Mouse (Mus musculus): ENCODE data around the gene Tbc1d1. TPM values are rescaled to one million over a fixed set of nuclear protein-coding genes. Genes with fewer than 3 reads are reported as not detected.
"Not testable (repeated sequence)": the region's sequence is repeated elsewhere in the genome, so short reads cannot be mapped to it uniquely, and the experiment has no call there.

Gene Tbc1d1
- total RNA-seq, 2 experiments from 2014 or later, result 35.5 to 36.8 TPM

- no peak for DNase-seq
These were observed 159.0 kb downstream of the Tbc1d1 start for GRCm38 (mm10) chr5:64315088-64315487.

GRCm38 (mm10) chr5:64323286-64323685 is 167.2 kb downstream of the Tbc1d1 start:
- no peak for DNase-seq

DNA sequence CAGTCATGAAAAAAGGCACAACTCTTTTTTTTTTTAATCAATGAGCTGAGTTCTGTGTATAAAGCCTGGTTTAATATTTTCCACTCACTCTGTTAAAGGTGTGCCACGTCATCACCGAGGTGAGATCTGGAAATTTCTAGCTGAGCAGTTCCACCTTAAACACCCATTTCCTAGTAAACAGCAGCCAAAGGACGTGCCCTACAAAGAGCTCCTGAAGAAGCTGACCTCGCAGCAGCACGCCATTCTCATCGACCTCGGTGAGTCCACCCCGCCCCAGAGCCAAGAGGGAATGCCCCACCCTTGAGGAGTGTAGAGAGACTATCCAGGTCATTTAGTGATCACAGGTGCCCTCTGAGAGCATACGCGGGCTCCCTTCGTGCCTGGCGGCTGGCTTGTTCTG is 168.2 kb downstream of the Tbc1d1 start:
- no peak for DNase-seq

GRCm38 (mm10) chr5:64324920-64325319 is 168.8 kb downstream of the Tbc1d1 start:
- DNase-seq, result no peak

DNA sequence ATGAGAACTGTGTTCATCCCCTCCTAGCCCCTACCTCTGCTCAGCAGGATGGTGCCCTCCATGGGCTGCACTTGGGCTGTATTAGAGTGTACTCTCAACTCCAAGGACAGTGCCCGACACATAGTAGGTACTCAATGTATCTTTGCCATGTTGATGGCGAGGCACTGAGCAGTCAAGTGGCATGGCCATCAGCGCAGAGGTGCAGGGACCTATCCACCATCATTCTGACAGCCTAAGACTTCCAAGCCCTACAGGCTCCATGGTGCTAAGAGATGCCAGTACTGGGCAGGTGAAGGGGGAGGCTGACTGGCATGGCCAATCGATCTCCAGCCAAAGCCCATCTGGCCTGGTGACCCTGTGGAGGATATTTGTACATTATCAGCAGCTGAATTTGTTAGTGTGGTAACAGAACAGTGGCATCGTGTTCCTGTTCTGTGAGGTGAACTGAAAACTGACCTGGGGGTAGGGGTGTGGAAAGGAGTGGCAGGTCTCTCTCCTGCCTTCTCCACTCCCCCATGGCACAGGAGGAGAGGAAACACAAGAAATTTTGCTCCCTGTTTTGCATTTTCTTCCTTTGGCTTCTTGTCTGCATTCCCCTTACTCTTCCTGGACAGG is 169.7 kb downstream of the Tbc1d1 start:
- no peak for DNase-seq

GRCm38 (mm10) chr5:64326427-64327181 is 170.5 kb downstream of the Tbc1d1 start:
- DNase-seq, result peak; percentile 70

GRCm38 (mm10) chr5:64327212-64327902 is 171.3 kb downstream of the Tbc1d1 start:
- DNase-seq, result no peak

- DNase-seq, result peak; percentile 77
These were observed 180.8 kb downstream of the Tbc1d1 start for GRCm38 (mm10) chr5:64336767-64337408.

GRCm38 (mm10) chr5:64338795-64339194 is 182.7 kb downstream of the Tbc1d1 start:
- DNase-seq, result not testable (repeated sequence)

GRCm38 (mm10) chr5:64340366-64340765 is 184.3 kb downstream of the Tbc1d1 start:
- DNase-seq, result no peak

- DNase-seq, result no peak
These were observed 185.6 kb downstream of the Tbc1d1 start for GRCm38 (mm10) chr5:64341671-64342070.

DNA sequence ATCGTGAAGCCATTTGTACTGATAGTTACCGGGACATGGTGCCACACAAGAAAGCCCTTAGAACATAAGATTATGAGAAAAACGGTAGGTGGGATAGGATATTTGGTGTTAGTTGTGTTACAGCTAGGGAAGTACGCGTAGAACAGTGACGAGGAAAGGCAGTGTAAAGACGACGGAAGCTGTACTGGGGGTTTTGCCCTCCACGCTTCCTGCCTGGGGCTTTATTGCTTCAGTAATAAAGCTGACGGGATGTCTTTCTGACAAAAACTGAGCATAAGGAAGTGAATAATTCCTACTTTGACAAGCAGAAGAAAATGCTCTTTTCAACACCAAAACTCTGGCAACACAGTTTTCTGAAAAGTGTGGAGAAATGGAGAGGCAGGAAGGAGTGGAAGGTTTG is 186.0 kb downstream of the Tbc1d1 start:
- no peak for DNase-seq

GRCm38 (mm10) chr5:64343972-64344700 is 188.0 kb downstream of the Tbc1d1 start:
- no peak for DNase-seq

DNA sequence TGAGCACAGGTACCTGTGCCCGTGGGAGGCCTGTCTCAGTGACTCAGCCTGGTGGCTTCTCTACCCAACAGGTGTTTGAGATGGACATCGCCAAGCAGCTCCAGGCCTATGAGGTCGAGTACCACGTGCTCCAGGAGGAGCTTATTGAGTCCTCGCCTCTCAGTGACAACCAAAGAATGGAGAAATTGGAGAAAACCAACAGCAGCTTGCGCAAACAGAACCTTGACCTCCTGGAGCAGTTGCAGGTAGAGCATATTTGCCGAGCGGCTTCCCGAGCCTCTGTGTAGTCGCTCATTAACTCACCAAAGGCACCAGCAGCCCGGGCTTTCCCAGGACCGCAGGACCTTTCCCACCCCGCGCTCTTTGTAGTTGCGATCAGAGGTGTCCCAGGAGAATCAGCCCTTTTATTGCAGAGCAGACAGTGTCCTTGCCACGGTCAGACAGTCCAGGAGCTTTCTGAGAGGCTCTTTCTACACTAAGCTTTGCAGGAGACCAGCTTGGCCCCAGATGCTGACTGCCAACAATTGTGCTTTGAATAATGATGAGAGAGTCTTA is 189.2 kb downstream of the Tbc1d1 start:
- DNase-seq, result no peak

DNA sequence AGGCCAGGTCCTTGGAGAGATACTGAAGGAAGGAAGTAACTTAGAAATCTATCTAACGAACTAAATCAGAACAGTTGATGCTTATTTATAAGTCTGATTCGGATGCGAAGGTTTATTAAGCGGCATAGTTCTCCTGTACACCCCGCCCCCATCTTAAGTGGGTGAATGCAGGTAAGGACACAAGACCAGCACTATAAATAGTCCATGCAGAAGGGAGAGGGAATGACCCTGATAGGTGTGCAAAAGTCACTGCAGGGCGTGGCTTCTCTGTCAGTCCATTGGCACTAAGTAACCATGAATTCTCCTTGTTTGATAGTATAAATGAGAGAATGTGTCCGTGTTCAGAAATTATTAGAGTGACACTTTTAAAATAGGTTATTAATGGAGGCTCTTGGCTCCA is 189.7 kb downstream of the Tbc1d1 start:
- no peak for DNase-seq

GRCm38 (mm10) chr5:64346343-64346885 is 190.3 kb downstream of the Tbc1d1 start:
- DNase-seq, result no peak

DNA sequence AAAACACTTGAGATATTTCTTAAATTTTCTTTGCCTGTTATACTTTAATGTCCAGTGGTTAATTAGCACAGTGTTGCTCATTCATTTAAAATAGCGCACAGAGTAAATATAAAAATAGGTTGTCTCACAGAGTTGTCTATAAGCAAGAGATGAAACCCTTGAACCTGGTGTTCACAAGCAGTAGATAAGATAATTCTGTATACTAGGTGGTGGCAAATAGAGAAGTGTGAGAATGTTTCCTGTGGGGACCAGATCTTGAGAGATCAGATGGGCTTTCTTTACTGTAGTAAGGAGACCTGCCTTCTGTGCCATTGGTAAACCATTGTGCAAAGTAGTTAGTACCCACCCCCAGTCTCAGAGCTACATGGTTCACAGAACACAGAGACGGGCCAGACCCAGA is 192.1 kb downstream of the Tbc1d1 start:
- DNase-seq, result no peak

DNA sequence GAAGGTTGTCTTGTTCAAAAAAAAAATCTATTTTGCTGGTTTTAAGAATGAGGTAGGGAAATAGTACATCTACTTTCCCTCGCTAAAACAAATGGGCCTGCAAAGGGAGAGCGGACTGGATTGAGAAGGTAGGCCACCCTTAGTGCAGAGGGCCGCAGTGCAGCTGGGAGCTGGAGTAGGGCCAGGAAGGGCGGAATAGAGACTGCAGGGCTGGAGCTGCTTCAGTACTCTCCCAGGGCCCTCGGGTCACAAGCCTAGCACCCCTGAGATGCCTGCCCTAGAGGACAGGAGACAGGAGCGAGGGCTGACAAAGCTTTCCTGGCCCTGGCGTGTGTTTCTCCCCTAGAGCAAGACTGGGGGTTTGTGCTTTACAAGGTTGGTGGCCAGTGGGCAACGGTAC is 192.7 kb downstream of the Tbc1d1 start:
- peak; percentile 51 for DNase-seq

DNA sequence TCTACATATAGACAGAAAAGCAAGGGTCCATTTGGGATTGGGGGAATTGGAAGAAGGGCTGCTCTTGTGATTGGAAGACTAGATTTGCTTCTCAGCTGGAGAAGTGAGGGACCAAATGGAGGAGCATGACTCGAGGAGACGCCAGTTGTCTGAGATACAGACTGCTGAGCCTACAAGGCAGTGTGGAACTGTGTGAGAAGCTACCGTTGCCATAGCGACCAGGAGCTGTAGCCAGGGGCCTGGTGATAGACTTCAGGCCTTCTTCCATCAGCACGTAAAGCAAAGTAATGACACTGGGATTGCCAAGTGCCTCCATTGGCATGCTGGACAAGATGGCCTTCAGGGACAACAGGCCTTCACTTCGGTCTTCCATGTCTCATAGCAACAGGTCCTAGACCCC is 195.9 kb downstream of the Tbc1d1 start:
- no peak for DNase-seq

GRCm38 (mm10) chr5:64358639-64359584 is 202.8 kb downstream of the Tbc1d1 start:
- no peak for DNase-seq

Measured in gastrocnemius, postnatal 10 days (tissue).